In genomic region chr6:118204112-118204511, GRCm38 (mm10) we compare ENCODE assay signal across 22 mouse cellular contexts.
"Had no signal": no experiment of that assay in that cellular context is flagged by ENCODE, and none has a peak within 500 bp of the region (broad histone marks: within the 10 kb centered on the region; RNA-seq: fewer than 3 reads in every experiment).

No protein-coding gene starts in this region.

- H3K9ac ChIP-seq: limb, embryonic 13.5 days; liver, embryonic 12.5 days; liver, embryonic 15.5 days; lung, embryonic 15.5 days had no signal

- H3K4me3 ChIP-seq: limb, embryonic 13.5 days; liver, embryonic 12.5 days; liver, embryonic 15.5 days; lung, embryonic 15.5 days; megakaryocyte, embryonic 14.5 days; midbrain, embryonic 10.5 days had no signal

- H3K4me1 ChIP-seq: liver, embryonic 12.5 days; liver, embryonic 15.5 days; lung, embryonic 15.5 days; megakaryocyte, embryonic 14.5 days; midbrain, embryonic 10.5 days had no signal

- ATAC-seq: inflammation-experienced regulatory T-cells, adult 6 months; intestine, embryonic 16.5 days; liver, embryonic 12.5 days had no signal

- H3K36me3 ChIP-seq: limb, embryonic 13.5 days; liver, embryonic 12.5 days; liver, embryonic 15.5 days; lung, embryonic 15.5 days; midbrain, embryonic 10.5 days had no signal

- H3K9me3 ChIP-seq: limb, embryonic 13.5 days; liver, embryonic 12.5 days; liver, embryonic 15.5 days; lung, embryonic 15.5 days; megakaryocyte, embryonic 14.5 days; midbrain, embryonic 10.5 days had no signal

- H3K27ac ChIP-seq: limb, embryonic 13.5 days; liver, embryonic 12.5 days; liver, embryonic 15.5 days; lung, embryonic 15.5 days; midbrain, embryonic 10.5 days had no signal

- H3K4me2 ChIP-seq: limb, embryonic 13.5 days; liver, embryonic 12.5 days; liver, embryonic 15.5 days; lung, embryonic 15.5 days had no signal

- DNase-seq: kidney, adult 18-20 months; kidney, adult 9 months; kidney, postnatal 14 days; kidney, postnatal 4 days; left cerebral cortex, postnatal 4 days; liver; lung, adult 18-20 months; lung, postnatal 10 days; lung, postnatal 36 days; right cerebral cortex, postnatal 25 days; spleen, adult 18-20 months; thymus, adult 2 months; thymus, postnatal 14 days; thymus, postnatal 4 days had no signal
